Mouse (Mus musculus): Measurements from ENCODE around the gene Frem3. TPM values are rescaled to one million over a fixed set of nuclear protein-coding genes. Genes with fewer than 3 reads are reported as not detected.

The Frem3 gene
- polyA plus RNA-seq, 1 experiment: not detected

- Histone ChIP-seq H3K36me3 (ENCODE audit: control insufficient read depth, insufficient read depth) (no peaks in the 10 kb centered on the region), H3K4me2 (ENCODE audit: low read depth) (no peak overlapping the region), H3ac (ENCODE audit: control insufficient read depth, insufficient read length) (no peak overlapping the region), H3K79me2 (ENCODE audit: control insufficient read depth, insufficient read depth) (no peaks in the 10 kb centered on the region), H3K27me3 (ENCODE audit: control insufficient read depth, insufficient read depth, insufficient read length) (no peaks in the 10 kb centered on the region), H3K4me3 (no peak overlapping the region)
- TF ChIP-seq SRF (IDR thresholded peaks at IDR 0.05; ENCODE audit: control insufficient read depth, insufficient read length, low read depth) (no peak), POLR2AphosphoS2 (IDR thresholded peaks at IDR 0.05; ENCODE audit: insufficient read length, low read depth) (no peak), TCF3 (IDR thresholded peaks at IDR 0.05; ENCODE audit: insufficient read length, low read depth) (no peak), CEBPB (IDR thresholded peaks at IDR 0.05; ENCODE audit: insufficient read depth, poor library complexity, severe bottlenecking) (no peak), USF1 (IDR thresholded peaks at IDR 0.05; ENCODE audit: low read depth) (no peak), TCF12 (IDR thresholded peaks at IDR 0.05; ENCODE audit: insufficient read depth, poor library complexity, severe bottlenecking) (no peak), MAX (IDR thresholded peaks at IDR 0.05; ENCODE audit: low read depth) (no peak), REST (IDR thresholded peaks at IDR 0.05; ENCODE audit: insufficient read depth, insufficient read length) (no peak), MYOD1 (IDR thresholded peaks at IDR 0.05; ENCODE audit: control insufficient read depth in 1 of 3, insufficient read length in 2 of 3, low read depth in 2 of 3) (no peak), POLR2A (IDR thresholded peaks at IDR 0.05; ENCODE audit: insufficient read length, low read depth) (no peak), E2F4 (IDR thresholded peaks at IDR 0.05; ENCODE audit: insufficient read depth) (no peak), MYOG (IDR thresholded peaks at IDR 0.05; ENCODE audit: control insufficient read depth in 1 of 3, insufficient read depth in 1 of 3, insufficient read length in 2 of 3, low read depth in 2 of 3) (no peak)
Observed at GRCm38 (mm10) chr8:80647394-80647793, 36.5 kb downstream of the Frem3 start.

- TF ChIP-seq POLR2AphosphoS2 (IDR thresholded peaks at IDR 0.05; ENCODE audit: insufficient read length, low read depth) (no peak), POLR2A (IDR thresholded peaks at IDR 0.05; ENCODE audit: insufficient read length, low read depth) (no peak), TCF3 (IDR thresholded peaks at IDR 0.05; ENCODE audit: insufficient read length, low read depth) (no peak), MAX (IDR thresholded peaks at IDR 0.05; ENCODE audit: low read depth) (no peak), CEBPB (IDR thresholded peaks at IDR 0.05; ENCODE audit: insufficient read depth, poor library complexity, severe bottlenecking) (no peak), MYOG (IDR thresholded peaks at IDR 0.05; ENCODE audit: control insufficient read depth in 1 of 3, insufficient read depth in 1 of 3, insufficient read length in 2 of 3, low read depth in 2 of 3) (no peak), USF1 (IDR thresholded peaks at IDR 0.05; ENCODE audit: low read depth) (no peak), E2F4 (IDR thresholded peaks at IDR 0.05; ENCODE audit: insufficient read depth) (no peak)
- H3K4me2 ChIP-seq (ENCODE audit: low read depth): no peak overlapping the region
- no peaks in the 10 kb centered on the region for H3K27me3 ChIP-seq (ENCODE audit: control insufficient read depth, insufficient read depth, insufficient read length)
- H3K36me3 ChIP-seq (ENCODE audit: control insufficient read depth, insufficient read depth): no peaks in the 10 kb centered on the region
- H3K4me3 ChIP-seq: no peak overlapping the region
- no peaks in the 10 kb centered on the region for H3K79me2 ChIP-seq (ENCODE audit: control insufficient read depth, insufficient read depth)
- no peak overlapping the region for H3ac ChIP-seq (ENCODE audit: control insufficient read depth, insufficient read length)
Observed at GRCm38 (mm10) chr8:80657639-80658038, 46.8 kb downstream of the Frem3 start.

- TF ChIP-seq REST (IDR thresholded peaks at IDR 0.05; ENCODE audit: insufficient read depth, insufficient read length): no peak
- TF ChIP-seq POLR2A (IDR thresholded peaks at IDR 0.05; ENCODE audit: insufficient read length, low read depth): no peak
- TF ChIP-seq SRF (IDR thresholded peaks at IDR 0.05; ENCODE audit: control insufficient read depth, insufficient read length, low read depth): no peak
- no peak for TF ChIP-seq TCF12 (IDR thresholded peaks at IDR 0.05; ENCODE audit: insufficient read depth, poor library complexity, severe bottlenecking)
Observed at GRCm38 (mm10) chr8:80661055-80661454, 50.2 kb downstream of the Frem3 start.

GRCm38 (mm10) chr8:80663476-80663875, 52.6 kb downstream of the Frem3 start:
- Histone ChIP-seq H3K4me2 (ENCODE audit: low read depth) (no peak overlapping the region), H3K79me2 (ENCODE audit: control insufficient read depth, insufficient read depth) (no peaks in the 10 kb centered on the region), H3K4me3 (no peak overlapping the region), H3K36me3 (ENCODE audit: control insufficient read depth, insufficient read depth) (no peaks in the 10 kb centered on the region), H3K27me3 (ENCODE audit: control insufficient read depth, insufficient read depth, insufficient read length) (no peaks in the 10 kb centered on the region), H3ac (ENCODE audit: control insufficient read depth, insufficient read length) (no peak overlapping the region)
- TF ChIP-seq MAX (IDR thresholded peaks at IDR 0.05; ENCODE audit: low read depth) (no peak), POLR2A (IDR thresholded peaks at IDR 0.05; ENCODE audit: insufficient read length, low read depth) (no peak), E2F4 (IDR thresholded peaks at IDR 0.05; ENCODE audit: insufficient read depth) (no peak), POLR2AphosphoS2 (IDR thresholded peaks at IDR 0.05; ENCODE audit: insufficient read length, low read depth) (no peak), TCF12 (IDR thresholded peaks at IDR 0.05; ENCODE audit: insufficient read depth, poor library complexity, severe bottlenecking) (no peak), USF1 (IDR thresholded peaks at IDR 0.05; ENCODE audit: low read depth) (no peak), MYOD1 (IDR thresholded peaks at IDR 0.05; ENCODE audit: control insufficient read depth in 1 of 3, insufficient read length in 2 of 3, low read depth in 2 of 3) (no peak), REST (IDR thresholded peaks at IDR 0.05; ENCODE audit: insufficient read depth, insufficient read length) (no peak), CEBPB (IDR thresholded peaks at IDR 0.05; ENCODE audit: insufficient read depth, poor library complexity, severe bottlenecking) (no peak), MYOG (IDR thresholded peaks at IDR 0.05; ENCODE audit: control insufficient read depth in 1 of 3, insufficient read depth in 1 of 3, insufficient read length in 2 of 3, low read depth in 2 of 3) (no peak), TCF3 (IDR thresholded peaks at IDR 0.05; ENCODE audit: insufficient read length, low read depth) (no peak), SRF (IDR thresholded peaks at IDR 0.05; ENCODE audit: control insufficient read depth, insufficient read length, low read depth) (no peak)

More at GRCm38 (mm10) chr8:80661055-80661454, 50.2 kb downstream of the Frem3 start:
- Histone ChIP-seq H3K4me2 (ENCODE audit: low read depth) (no peak overlapping the region), H3ac (ENCODE audit: control insufficient read depth, insufficient read length) (no peak overlapping the region), H3K79me2 (ENCODE audit: control insufficient read depth, insufficient read depth) (no peaks in the 10 kb centered on the region), H3K36me3 (ENCODE audit: control insufficient read depth, insufficient read depth) (no peaks in the 10 kb centered on the region), H3K27me3 (ENCODE audit: control insufficient read depth, insufficient read depth, insufficient read length) (no peaks in the 10 kb centered on the region), H3K4me3 (no peak overlapping the region)

GRCm38 (mm10) chr8:80669277-80669901, 58.5 kb downstream of the Frem3 start:
- Histone ChIP-seq H3ac (ENCODE audit: control insufficient read depth, insufficient read length) (no peak overlapping the region), H3K27me3 (ENCODE audit: control insufficient read depth, insufficient read depth, insufficient read length) (no peaks in the 10 kb centered on the region), H3K36me3 (ENCODE audit: control insufficient read depth, insufficient read depth) (no peaks in the 10 kb centered on the region), H3K4me2 (ENCODE audit: low read depth) (no peak overlapping the region), H3K79me2 (ENCODE audit: control insufficient read depth, insufficient read depth) (no peaks in the 10 kb centered on the region), H3K4me3 (no peak overlapping the region)
- TF ChIP-seq MYOG (IDR thresholded peaks at IDR 0.05; ENCODE audit: control insufficient read depth in 1 of 3, insufficient read depth in 1 of 3, insufficient read length in 2 of 3, low read depth in 2 of 3) (no peak), SRF (IDR thresholded peaks at IDR 0.05; ENCODE audit: control insufficient read depth, insufficient read length, low read depth) (no peak), REST (IDR thresholded peaks at IDR 0.05; ENCODE audit: insufficient read depth, insufficient read length) (no peak), E2F4 (IDR thresholded peaks at IDR 0.05; ENCODE audit: insufficient read depth) (no peak), MYOD1 (IDR thresholded peaks at IDR 0.05; ENCODE audit: control insufficient read depth in 1 of 3, insufficient read length in 2 of 3, low read depth in 2 of 3) (no peak), TCF12 (IDR thresholded peaks at IDR 0.05; ENCODE audit: insufficient read depth, poor library complexity, severe bottlenecking) (no peak)

All from myocyte (in vitro differentiated cells).